Mouse (Mus musculus): Measurements from ENCODE around the gene Sik1. TPM values are rescaled to one million over a fixed set of nuclear protein-coding genes. Genes with fewer than 3 reads are reported as not detected.
A peak's percentile ranks its signal among the peaks of the same experiment; 100 is the strongest.

The Sik1 gene
- polyA plus RNA-seq, 1 experiment from 2014 or later = 18.6 TPM

DNA sequence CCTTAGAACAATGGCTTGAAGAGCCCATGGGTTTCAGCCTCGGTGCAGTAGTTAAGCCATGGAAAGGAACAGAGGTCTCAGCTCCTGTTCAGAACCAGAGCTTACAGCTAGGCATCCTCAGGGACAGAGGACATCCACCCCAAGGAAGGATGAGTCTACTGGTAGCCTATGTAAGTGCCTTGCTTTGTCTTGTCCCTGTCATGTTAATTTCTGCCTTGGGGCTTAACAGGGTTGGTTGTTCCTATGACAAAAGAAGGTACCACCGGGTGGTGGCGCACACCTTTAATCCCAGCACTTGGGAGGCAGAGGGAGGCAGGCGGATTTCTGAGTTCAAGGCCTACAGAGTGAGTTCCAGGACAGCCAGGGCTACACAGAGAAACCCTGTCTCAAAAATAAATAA lies 44.3 kb downstream of the Sik1 start:
- no peaks in the 10 kb centered on the region for H3K36me3 ChIP-seq (ENCODE audit: control insufficient read depth, insufficient read depth, low read length)
- H3K4me3 ChIP-seq (ENCODE audit: low read depth, low read length) = no peak overlapping the region
- H3K4me1 ChIP-seq (ENCODE audit: control insufficient read depth, insufficient read depth, low read length) = peaks cover 10% of the 10 kb centered on the region; the same call in 1 of the 2 replicates
- no peak overlapping the region for H3K4me2 ChIP-seq (ENCODE audit: low read depth, low read length)
- WGBS = 53% methylated on average over 4 of the region's 4 CpGs
- ATAC-seq (ENCODE audit: low read depth) = no peak
- no peaks in the 10 kb centered on the region for H3K9me3 ChIP-seq (ENCODE audit: control insufficient read depth, low read length)
- no peak overlapping the region for H3K9ac ChIP-seq (replicated peaks; ENCODE audit: low read depth, low read length)
- H3K27ac ChIP-seq (ENCODE audit: low read depth, low read length) = no peak overlapping the region
- no peaks in the 10 kb centered on the region for H3K27me3 ChIP-seq (ENCODE audit: control insufficient read depth, insufficient read depth, low read length)

DNA sequence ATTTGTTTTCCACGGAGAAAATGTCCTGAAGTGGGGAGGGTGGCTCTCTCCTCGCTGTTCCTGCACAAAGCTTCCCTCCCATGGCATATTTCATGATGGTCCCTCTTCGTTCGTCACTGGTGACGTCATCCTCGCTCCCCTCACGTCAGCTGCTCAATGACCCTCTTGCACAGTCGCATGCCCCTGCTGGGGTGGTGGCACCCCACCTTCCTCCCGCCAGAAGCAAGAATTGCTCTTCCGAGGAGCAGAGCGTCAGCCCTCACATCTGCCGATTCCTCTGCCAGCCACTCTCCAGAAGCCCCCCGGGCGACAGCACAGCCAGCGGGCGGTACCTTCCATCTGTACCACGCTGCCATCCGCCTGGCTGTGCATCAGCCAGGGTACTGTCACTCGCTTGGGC lies 45.7 kb downstream of the Sik1 start:
- Histone ChIP-seq H3K4me3 (ENCODE audit: low read depth, low read length) (no peak overlapping the region; the same call in 1 of the 2 replicates), H3K9me3 (ENCODE audit: control insufficient read depth, low read length) (no peaks in the 10 kb centered on the region), H3K36me3 (ENCODE audit: control insufficient read depth, insufficient read depth, low read length) (no peaks in the 10 kb centered on the region), H3K9ac (replicated peaks; ENCODE audit: low read depth, low read length) (peak overlapping the region; percentile 29), H3K27me3 (ENCODE audit: control insufficient read depth, insufficient read depth, low read length) (no peaks in the 10 kb centered on the region), H3K4me2 (ENCODE audit: low read depth, low read length) (peak overlapping the region; percentile 33), H3K27ac (ENCODE audit: low read depth, low read length) (peak overlapping the region; percentile 71), H3K4me1 (ENCODE audit: control insufficient read depth, insufficient read depth, low read length) (peaks cover 10% of the 10 kb centered on the region; the same call in 1 of the 2 replicates)
- peak; percentile 73 for ATAC-seq (ENCODE audit: low read depth)
- 26% methylated on average over 19 of the region's 19 CpGs for WGBS

DNA sequence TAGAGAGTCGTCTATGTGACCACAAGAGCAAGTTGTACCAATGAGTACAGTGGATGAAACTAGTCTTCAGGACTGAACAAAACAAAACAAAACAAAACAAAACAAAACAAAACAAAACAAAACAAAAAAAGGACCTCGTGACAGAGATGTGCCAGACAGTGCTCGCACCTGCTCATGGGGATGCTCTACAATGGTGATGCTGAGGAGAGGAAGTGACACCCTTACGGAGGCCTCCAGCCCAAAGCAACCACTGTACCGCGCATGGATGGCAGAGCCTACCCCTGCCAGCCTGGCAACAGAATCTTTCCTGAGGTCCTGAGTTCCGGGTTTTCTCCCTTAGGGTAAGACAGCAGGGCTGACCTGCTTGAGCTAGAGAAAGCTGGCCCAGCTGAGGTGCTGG lies 46.5 kb downstream of the Sik1 start:
- no peak overlapping the region for H3K4me3 ChIP-seq (ENCODE audit: low read depth, low read length)
- no peaks in the 10 kb centered on the region for H3K27me3 ChIP-seq (ENCODE audit: control insufficient read depth, insufficient read depth, low read length)
- H3K9me3 ChIP-seq (ENCODE audit: control insufficient read depth, low read length) = no peaks in the 10 kb centered on the region
- H3K9ac ChIP-seq (replicated peaks; ENCODE audit: low read depth, low read length) = no peak overlapping the region
- H3K36me3 ChIP-seq (ENCODE audit: control insufficient read depth, insufficient read depth, low read length) = no peaks in the 10 kb centered on the region
- no peak overlapping the region; the same call in 1 of the 2 replicates for H3K27ac ChIP-seq (ENCODE audit: low read depth, low read length)
- H3K4me2 ChIP-seq (ENCODE audit: low read depth, low read length) = no peak overlapping the region
- WGBS = 91% methylated on average over 7 of the region's 7 CpGs
- H3K4me1 ChIP-seq (ENCODE audit: control insufficient read depth, insufficient read depth, low read length) = peaks cover 10% of the 10 kb centered on the region; the same call in 1 of the 2 replicates
- no peak for ATAC-seq (ENCODE audit: low read depth)

DNA sequence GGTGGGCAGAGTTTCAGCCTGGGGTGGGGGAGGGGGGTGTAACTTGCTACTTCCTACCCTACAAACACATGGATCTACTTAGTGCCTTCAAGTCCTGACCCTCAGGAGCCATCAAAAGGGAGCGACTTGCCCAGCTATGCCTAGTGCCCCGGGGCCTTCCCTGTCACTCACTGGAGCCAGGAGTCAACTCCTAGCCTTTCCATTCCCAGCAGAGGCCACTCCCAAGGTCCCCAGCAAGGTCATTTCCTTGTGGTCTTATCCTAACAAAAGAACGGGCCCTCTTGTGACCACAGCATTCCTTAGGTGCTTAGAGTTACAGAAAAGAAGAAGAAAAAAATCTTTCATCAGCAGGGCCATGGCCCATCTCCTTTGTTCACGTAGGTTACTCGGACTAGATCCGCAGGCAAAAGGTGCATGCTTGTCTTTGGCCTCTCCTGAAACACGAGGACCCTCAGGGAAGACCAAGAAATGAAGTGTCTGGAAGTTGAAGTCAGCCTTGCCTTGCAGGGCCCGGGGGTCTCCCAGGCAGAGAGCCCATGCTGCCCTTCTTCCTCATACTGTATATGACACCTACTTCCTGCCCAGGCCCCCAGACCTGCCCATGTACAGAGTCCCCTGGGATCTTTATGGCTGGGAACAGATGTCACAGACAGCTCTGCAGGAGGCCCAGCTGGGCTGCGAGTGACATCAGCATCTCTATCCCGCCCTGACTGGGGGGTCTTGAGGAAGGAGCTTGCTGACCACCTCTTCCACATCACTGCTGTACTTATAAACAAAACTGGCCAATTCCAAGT lies 47.3 kb downstream of the Sik1 start:
- Histone ChIP-seq H3K27ac (ENCODE audit: low read depth, low read length) (no peak overlapping the region), H3K4me2 (ENCODE audit: low read depth, low read length) (no peak overlapping the region), H3K4me3 (ENCODE audit: low read depth, low read length) (no peak overlapping the region), H3K27me3 (ENCODE audit: control insufficient read depth, insufficient read depth, low read length) (no peaks in the 10 kb centered on the region), H3K9me3 (ENCODE audit: control insufficient read depth, low read length) (no peaks in the 10 kb centered on the region), H3K4me1 (ENCODE audit: control insufficient read depth, insufficient read depth, low read length) (0 out of 2 replicates have a peak, but pooled peaks cover 5% of the 10 kb centered on the region), H3K36me3 (ENCODE audit: control insufficient read depth, insufficient read depth, low read length) (no peaks in the 10 kb centered on the region), H3K9ac (replicated peaks; ENCODE audit: low read depth, low read length) (no peak overlapping the region)
- no peak for ATAC-seq (ENCODE audit: low read depth)
- WGBS = 72% methylated on average over 10 of the region's 10 CpGs

DNA sequence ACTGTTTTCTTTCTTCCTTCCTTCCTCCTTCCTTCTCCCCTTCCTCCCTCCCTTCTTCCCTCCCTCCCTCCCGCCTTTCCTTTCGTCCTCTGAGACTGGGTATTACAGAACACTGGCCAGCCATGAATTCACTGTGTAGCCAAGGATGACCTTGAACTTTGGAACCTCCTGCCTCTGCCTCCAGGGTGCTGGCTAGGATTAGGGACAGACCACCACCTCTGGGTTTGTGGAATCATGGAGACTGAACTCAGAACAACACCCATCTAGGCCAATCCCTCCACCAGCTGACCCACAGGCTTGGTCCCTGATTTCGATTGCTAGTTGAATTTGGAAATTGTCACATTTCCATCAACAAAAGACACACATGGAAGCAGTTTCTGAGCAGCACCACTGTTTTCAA lies 49.1 kb downstream of the Sik1 start:
- Histone ChIP-seq H3K4me3 (ENCODE audit: low read depth, low read length) (no peak overlapping the region), H3K9ac (replicated peaks; ENCODE audit: low read depth, low read length) (no peak overlapping the region), H3K4me2 (ENCODE audit: low read depth, low read length) (no peak overlapping the region), H3K9me3 (ENCODE audit: control insufficient read depth, low read length) (no peaks in the 10 kb centered on the region), H3K36me3 (ENCODE audit: control insufficient read depth, insufficient read depth, low read length) (no peaks in the 10 kb centered on the region), H3K27me3 (ENCODE audit: control insufficient read depth, insufficient read depth, low read length) (no peaks in the 10 kb centered on the region), H3K4me1 (ENCODE audit: control insufficient read depth, insufficient read depth, low read length) (0 out of 2 replicates have a peak, but pooled peaks cover 5% of the 10 kb centered on the region), H3K27ac (ENCODE audit: low read depth, low read length) (peak overlapping the region; percentile 10)
- ATAC-seq (ENCODE audit: low read depth) = no peak
- WGBS = 60% methylated on average over 3 of the region's 3 CpGs

DNA sequence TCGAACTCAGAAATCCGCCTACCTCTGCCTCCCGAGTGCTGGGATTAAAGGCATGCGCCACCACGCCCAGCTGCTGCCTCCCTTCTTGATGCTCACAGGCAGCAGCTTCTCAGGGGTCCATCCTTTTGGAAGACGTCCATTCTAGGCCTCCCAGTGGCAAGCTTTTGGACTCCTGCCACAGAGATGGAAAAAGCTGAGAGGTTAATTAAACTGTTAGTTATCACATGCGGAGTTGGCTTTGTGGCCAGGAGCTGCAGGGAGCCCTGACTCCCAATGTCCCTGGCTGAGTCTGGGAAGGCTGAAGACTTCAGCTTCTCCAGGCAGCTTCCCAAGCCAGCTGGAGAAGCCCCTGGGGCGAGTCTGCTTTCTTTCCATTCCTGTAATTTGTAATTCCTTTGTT lies 49.6 kb downstream of the Sik1 start:
- H3K4me2 ChIP-seq (ENCODE audit: low read depth, low read length) = no peak overlapping the region
- H3K9ac ChIP-seq (replicated peaks; ENCODE audit: low read depth, low read length) = no peak overlapping the region
- H3K36me3 ChIP-seq (ENCODE audit: control insufficient read depth, insufficient read depth, low read length) = no peaks in the 10 kb centered on the region
- ATAC-seq (ENCODE audit: low read depth) = 0 out of 2 replicates have a peak, but pooled peaks have one; percentile 49
- no peaks in the 10 kb centered on the region for H3K9me3 ChIP-seq (ENCODE audit: control insufficient read depth, low read length)
- no peaks in the 10 kb centered on the region for H3K27me3 ChIP-seq (ENCODE audit: control insufficient read depth, insufficient read depth, low read length)
- 0 out of 2 replicates have a peak, but pooled peaks cover 5% of the 10 kb centered on the region for H3K4me1 ChIP-seq (ENCODE audit: control insufficient read depth, insufficient read depth, low read length)
- H3K27ac ChIP-seq (ENCODE audit: low read depth, low read length) = no peak overlapping the region; the same call in 1 of the 2 replicates
- no peak overlapping the region for H3K4me3 ChIP-seq (ENCODE audit: low read depth, low read length)
- WGBS = 46% methylated on average over 8 of the region's 8 CpGs

DNA sequence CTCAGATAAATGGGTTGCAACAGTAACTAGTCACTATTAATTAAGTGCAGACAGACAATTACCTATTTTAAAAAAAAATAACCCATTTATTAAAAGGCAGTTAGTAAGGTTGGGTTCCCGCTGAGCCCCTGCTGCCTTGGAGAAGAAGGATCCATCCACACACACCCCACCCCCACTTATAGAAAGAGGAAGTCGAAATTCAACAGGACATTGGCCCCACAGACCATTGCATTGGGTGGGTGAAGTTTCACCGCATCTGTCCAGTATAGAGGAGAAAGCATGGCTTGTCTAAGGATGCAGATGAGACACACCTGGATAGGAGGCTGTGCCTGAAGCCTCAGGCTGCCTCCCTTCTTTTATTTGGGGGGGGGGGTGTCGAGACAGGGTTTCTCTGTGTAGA lies 50.0 kb downstream of the Sik1 start:
- WGBS = 65% methylated on average over 4 of the region's 4 CpGs
- ATAC-seq (ENCODE audit: low read depth) = no peak
- Histone ChIP-seq H3K36me3 (ENCODE audit: control insufficient read depth, insufficient read depth, low read length) (no peaks in the 10 kb centered on the region), H3K27me3 (ENCODE audit: control insufficient read depth, insufficient read depth, low read length) (no peaks in the 10 kb centered on the region), H3K4me2 (ENCODE audit: low read depth, low read length) (no peak overlapping the region), H3K9me3 (ENCODE audit: control insufficient read depth, low read length) (no peaks in the 10 kb centered on the region), H3K27ac (ENCODE audit: low read depth, low read length) (no peak overlapping the region), H3K9ac (replicated peaks; ENCODE audit: low read depth, low read length) (no peak overlapping the region), H3K4me3 (ENCODE audit: low read depth, low read length) (no peak overlapping the region), H3K4me1 (ENCODE audit: control insufficient read depth, insufficient read depth, low read length) (0 out of 2 replicates have a peak, but pooled peaks cover 5% of the 10 kb centered on the region)

DNA sequence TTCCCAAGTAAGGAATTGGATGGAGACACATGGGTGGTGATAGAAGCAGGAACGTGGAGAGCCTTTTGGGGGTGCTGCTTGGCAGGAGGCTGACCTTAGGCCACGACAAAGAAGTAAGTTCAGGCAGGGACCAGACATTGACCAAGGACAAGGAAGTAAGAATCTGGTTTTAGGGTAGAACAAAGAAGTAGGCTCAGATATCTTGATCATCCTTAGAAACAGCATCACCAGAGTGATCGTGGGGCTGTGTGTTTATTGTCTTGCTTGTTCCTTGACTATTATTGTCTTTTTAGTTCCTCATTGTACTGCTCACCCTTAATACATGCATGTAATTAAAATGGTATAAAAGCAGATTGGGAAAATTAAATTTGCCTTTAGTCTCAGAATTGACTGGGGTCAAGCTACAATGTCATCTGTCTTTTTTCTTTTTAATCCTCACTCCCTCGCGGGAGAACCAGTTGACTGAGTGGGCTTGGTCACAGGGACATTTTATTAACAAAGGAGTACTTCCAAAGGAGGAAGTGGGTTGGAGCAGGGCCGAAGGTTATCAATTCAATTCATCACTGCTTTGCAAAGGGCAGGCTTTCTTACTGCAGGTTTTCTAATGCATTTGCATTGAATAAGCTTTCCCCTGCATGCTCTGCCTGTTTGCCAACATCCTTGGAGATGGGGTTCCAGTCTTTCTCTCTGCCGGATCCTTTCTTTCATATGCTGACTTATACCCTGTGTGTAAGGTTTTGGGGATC lies 53.2 kb downstream of the Sik1 start:
- H3K27me3 ChIP-seq (ENCODE audit: control insufficient read depth, insufficient read depth, low read length) = no peaks in the 10 kb centered on the region
- 69% methylated on average over 7 of the region's 7 CpGs for WGBS
- no peak overlapping the region for H3K4me2 ChIP-seq (ENCODE audit: low read depth, low read length)
- no peak for ATAC-seq (ENCODE audit: low read depth)
- no peaks in the 10 kb centered on the region for H3K36me3 ChIP-seq (ENCODE audit: control insufficient read depth, insufficient read depth, low read length)
- no peaks in the 10 kb centered on the region for H3K4me1 ChIP-seq (ENCODE audit: control insufficient read depth, insufficient read depth, low read length)
- no peak overlapping the region for H3K27ac ChIP-seq (ENCODE audit: low read depth, low read length)
- no peak overlapping the region for H3K4me3 ChIP-seq (ENCODE audit: low read depth, low read length)
- H3K9ac ChIP-seq (replicated peaks; ENCODE audit: low read depth, low read length) = no peak overlapping the region
- H3K9me3 ChIP-seq (ENCODE audit: control insufficient read depth, low read length) = no peaks in the 10 kb centered on the region

DNA sequence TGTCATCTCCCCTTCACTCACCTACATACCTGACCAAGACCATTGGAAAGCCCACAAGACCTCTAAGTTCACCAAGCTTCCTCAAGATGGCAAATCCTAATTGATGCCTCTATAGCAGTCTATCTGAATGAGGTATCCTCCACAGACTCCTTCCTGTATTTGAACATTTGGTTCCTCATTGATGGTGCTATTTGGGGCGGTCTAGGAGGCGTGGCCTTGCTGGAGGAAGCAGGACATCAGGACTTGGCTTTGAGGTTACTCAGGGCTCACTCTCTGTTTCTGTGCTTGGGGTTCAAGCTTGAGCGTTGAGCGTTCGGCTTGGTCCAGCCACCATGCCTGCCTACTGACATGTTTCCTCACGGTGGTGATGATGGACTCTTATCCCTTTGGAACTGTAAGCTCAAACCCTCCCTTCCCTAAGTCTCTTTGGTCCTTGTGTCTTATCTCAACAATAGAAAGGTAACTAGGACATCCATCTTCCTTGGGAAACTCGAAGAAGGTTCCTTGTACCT lies 54.7 kb downstream of the Sik1 start:
- Histone ChIP-seq H3K9me3 (ENCODE audit: control insufficient read depth, low read length) (no peaks in the 10 kb centered on the region), H3K4me3 (ENCODE audit: low read depth, low read length) (no peak overlapping the region), H3K4me1 (ENCODE audit: control insufficient read depth, insufficient read depth, low read length) (no peaks in the 10 kb centered on the region), H3K36me3 (ENCODE audit: control insufficient read depth, insufficient read depth, low read length) (no peaks in the 10 kb centered on the region), H3K4me2 (ENCODE audit: low read depth, low read length) (no peak overlapping the region), H3K9ac (replicated peaks; ENCODE audit: low read depth, low read length) (no peak overlapping the region), H3K27me3 (ENCODE audit: control insufficient read depth, insufficient read depth, low read length) (no peaks in the 10 kb centered on the region), H3K27ac (ENCODE audit: low read depth, low read length) (no peak overlapping the region)
- 92% methylated on average over 7 of the region's 7 CpGs for WGBS
- no peak for ATAC-seq (ENCODE audit: low read depth)
